Mouse (Mus musculus): ENCODE measurements around the gene Aatk. TPM values are rescaled to one million over a fixed set of nuclear protein-coding genes. Genes with fewer than 3 reads are reported as not detected.

Gene Aatk
- polyA plus RNA-seq, 1 experiment from 2014 or later, result 32.2 TPM

GRCm38 (mm10) chr11:119990658-119991337 is 56.2 kb downstream of the Aatk start:
- H3K4me3 ChIP-seq (ENCODE audit: low read depth, low read length), result no peak overlapping the region
- peaks cover 15% of the 10 kb centered on the region for H3K4me1 ChIP-seq (ENCODE audit: control insufficient read depth, insufficient read depth, low read length)
- peak; percentile 16 for ATAC-seq (ENCODE audit: low read depth)
- H3K27ac ChIP-seq (ENCODE audit: low read depth, low read length), result no peak overlapping the region
- 52% methylated on average over 10 of the region's 10 CpGs for WGBS
- no peaks in the 10 kb centered on the region for H3K36me3 ChIP-seq (ENCODE audit: control insufficient read depth, insufficient read depth, low read length)
- no peak overlapping the region for H3K9ac ChIP-seq (replicated peaks; ENCODE audit: low read depth, low read length)
- H3K4me2 ChIP-seq (ENCODE audit: low read depth, low read length), result no peak overlapping the region
- H3K9me3 ChIP-seq (ENCODE audit: control insufficient read depth, low read length), result no peaks in the 10 kb centered on the region
- H3K27me3 ChIP-seq (ENCODE audit: control insufficient read depth, insufficient read depth, low read length), result no peaks in the 10 kb centered on the region

GRCm38 (mm10) chr11:119989115-119989564 is 57.8 kb downstream of the Aatk start:
- Histone ChIP-seq H3K27me3 (ENCODE audit: control insufficient read depth, insufficient read depth, low read length) (no peaks in the 10 kb centered on the region), H3K4me3 (ENCODE audit: low read depth, low read length) (no peak overlapping the region), H3K4me1 (ENCODE audit: control insufficient read depth, insufficient read depth, low read length) (peaks cover 15% of the 10 kb centered on the region), H3K9ac (replicated peaks; ENCODE audit: low read depth, low read length) (no peak overlapping the region), H3K4me2 (ENCODE audit: low read depth, low read length) (no peak overlapping the region), H3K36me3 (ENCODE audit: control insufficient read depth, insufficient read depth, low read length) (no peaks in the 10 kb centered on the region), H3K27ac (ENCODE audit: low read depth, low read length) (peak overlapping the region; percentile 40; the same call in 1 of the 2 replicates), H3K9me3 (ENCODE audit: control insufficient read depth, low read length) (no peaks in the 10 kb centered on the region)
- 12% methylated on average over 10 of the region's 10 CpGs for WGBS
- ATAC-seq (ENCODE audit: low read depth), result peak; percentile 75; the same call in 1 of the 2 replicates

- H3K4me2 ChIP-seq (ENCODE audit: low read depth, low read length), result no peak overlapping the region
- peak overlapping the region; percentile 40; the same call in 1 of the 2 replicates for H3K27ac ChIP-seq (ENCODE audit: low read depth, low read length)
- peaks cover 15% of the 10 kb centered on the region for H3K4me1 ChIP-seq (ENCODE audit: control insufficient read depth, insufficient read depth, low read length)
- no peak for ATAC-seq (ENCODE audit: low read depth)
- H3K9ac ChIP-seq (replicated peaks; ENCODE audit: low read depth, low read length), result no peak overlapping the region
- no peaks in the 10 kb centered on the region for H3K27me3 ChIP-seq (ENCODE audit: control insufficient read depth, insufficient read depth, low read length)
- H3K4me3 ChIP-seq (ENCODE audit: low read depth, low read length), result no peak overlapping the region
- no peaks in the 10 kb centered on the region for H3K9me3 ChIP-seq (ENCODE audit: control insufficient read depth, low read length)
- H3K36me3 ChIP-seq (ENCODE audit: control insufficient read depth, insufficient read depth, low read length), result no peaks in the 10 kb centered on the region
- 88% methylated on average over 7 of the region's 7 CpGs for WGBS
These were observed 58.6 kb downstream of the Aatk start for GRCm38 (mm10) chr11:119988391-119988790.

GRCm38 (mm10) chr11:119987876-119988275 is 59.1 kb downstream of the Aatk start:
- Histone ChIP-seq H3K27ac (ENCODE audit: low read depth, low read length) (no peak overlapping the region), H3K27me3 (ENCODE audit: control insufficient read depth, insufficient read depth, low read length) (no peaks in the 10 kb centered on the region), H3K9me3 (ENCODE audit: control insufficient read depth, low read length) (no peaks in the 10 kb centered on the region), H3K4me2 (ENCODE audit: low read depth, low read length) (no peak overlapping the region), H3K36me3 (ENCODE audit: control insufficient read depth, insufficient read depth, low read length) (no peaks in the 10 kb centered on the region), H3K4me1 (ENCODE audit: control insufficient read depth, insufficient read depth, low read length) (peaks cover 15% of the 10 kb centered on the region), H3K4me3 (ENCODE audit: low read depth, low read length) (no peak overlapping the region), H3K9ac (replicated peaks; ENCODE audit: low read depth, low read length) (no peak overlapping the region)
- ATAC-seq (ENCODE audit: low read depth), result no peak
- 84% methylated on average over 7 of the region's 7 CpGs for WGBS

- no peaks in the 10 kb centered on the region for H3K27me3 ChIP-seq (ENCODE audit: control insufficient read depth, insufficient read depth, low read length)
- H3K4me1 ChIP-seq (ENCODE audit: control insufficient read depth, insufficient read depth, low read length), result peaks cover 15% of the 10 kb centered on the region
- no peak overlapping the region for H3K4me2 ChIP-seq (ENCODE audit: low read depth, low read length)
- H3K36me3 ChIP-seq (ENCODE audit: control insufficient read depth, insufficient read depth, low read length), result no peaks in the 10 kb centered on the region
- no peaks in the 10 kb centered on the region for H3K9me3 ChIP-seq (ENCODE audit: control insufficient read depth, low read length)
- H3K9ac ChIP-seq (replicated peaks; ENCODE audit: low read depth, low read length), result no peak overlapping the region
- no peak for ATAC-seq (ENCODE audit: low read depth)
- no peak overlapping the region for H3K4me3 ChIP-seq (ENCODE audit: low read depth, low read length)
- WGBS, result 87% methylated on average over 9 of the region's 9 CpGs
- H3K27ac ChIP-seq (ENCODE audit: low read depth, low read length), result no peak overlapping the region
These were observed 60.1 kb downstream of the Aatk start for GRCm38 (mm10) chr11:119986751-119987425.

GRCm38 (mm10) chr11:119983151-119983550 is 63.8 kb downstream of the Aatk start:
- WGBS, result 97% methylated on average over 2 of the region's 2 CpGs
- no peak overlapping the region for H3K27ac ChIP-seq (ENCODE audit: low read depth, low read length)

GRCm38 (mm10) chr11:119982236-119982635 is 64.7 kb downstream of the Aatk start:
- WGBS, result 93% methylated on average over 3 of the region's 3 CpGs
- no peak overlapping the region for H3K27ac ChIP-seq (ENCODE audit: low read depth, low read length)
- H3K9ac ChIP-seq (replicated peaks; ENCODE audit: low read depth, low read length), result no peak overlapping the region
- no peak for ATAC-seq (ENCODE audit: low read depth)
- H3K27me3 ChIP-seq (ENCODE audit: control insufficient read depth, insufficient read depth, low read length), result no peaks in the 10 kb centered on the region
- H3K9me3 ChIP-seq (ENCODE audit: control insufficient read depth, low read length), result no peaks in the 10 kb centered on the region
- H3K4me1 ChIP-seq (ENCODE audit: control insufficient read depth, insufficient read depth, low read length), result no peaks in the 10 kb centered on the region
- no peak overlapping the region for H3K4me2 ChIP-seq (ENCODE audit: low read depth, low read length)
- no peaks in the 10 kb centered on the region for H3K36me3 ChIP-seq (ENCODE audit: control insufficient read depth, insufficient read depth, low read length)
- H3K4me3 ChIP-seq (ENCODE audit: low read depth, low read length), result no peak overlapping the region

More at GRCm38 (mm10) chr11:119983151-119983550, 63.8 kb downstream of the Aatk start:
- Histone ChIP-seq H3K4me3 (ENCODE audit: low read depth, low read length) (no peak overlapping the region), H3K36me3 (ENCODE audit: control insufficient read depth, insufficient read depth, low read length) (no peaks in the 10 kb centered on the region), H3K4me1 (ENCODE audit: control insufficient read depth, insufficient read depth, low read length) (no peaks in the 10 kb centered on the region), H3K27me3 (ENCODE audit: control insufficient read depth, insufficient read depth, low read length) (no peaks in the 10 kb centered on the region), H3K9ac (replicated peaks; ENCODE audit: low read depth, low read length) (no peak overlapping the region), H3K4me2 (ENCODE audit: low read depth, low read length) (no peak overlapping the region), H3K9me3 (ENCODE audit: control insufficient read depth, low read length) (no peaks in the 10 kb centered on the region)
- ATAC-seq (ENCODE audit: low read depth), result no peak

- Histone ChIP-seq H3K9me3 (ENCODE audit: control insufficient read depth, low read length) (no peaks in the 10 kb centered on the region), H3K4me1 (ENCODE audit: control insufficient read depth, insufficient read depth, low read length) (no peaks in the 10 kb centered on the region), H3K4me3 (ENCODE audit: low read depth, low read length) (no peak overlapping the region), H3K9ac (replicated peaks; ENCODE audit: low read depth, low read length) (no peak overlapping the region), H3K4me2 (ENCODE audit: low read depth, low read length) (no peak overlapping the region), H3K36me3 (ENCODE audit: control insufficient read depth, insufficient read depth, low read length) (no peaks in the 10 kb centered on the region), H3K27ac (ENCODE audit: low read depth, low read length) (no peak overlapping the region), H3K27me3 (ENCODE audit: control insufficient read depth, insufficient read depth, low read length) (no peaks in the 10 kb centered on the region)
- no peak for ATAC-seq (ENCODE audit: low read depth)
- 74% methylated on average over 3 of the region's 3 CpGs for WGBS
These were observed 65.2 kb downstream of the Aatk start for GRCm38 (mm10) chr11:119981769-119982168.
